Mouse (Mus musculus) cerebellum, postnatal 14 days (tissue): ENCODE results near the gene Il5.

Source experiments
- DNase-seq, 2 experiments: peaks; one replicate each; pipeline ENCODE4 v3.0.0; 2021; ENCODE audit warnings: mixed read lengths in 2 of 2

Gene Il5

GRCm38 (mm10) chr11:53720715-53721114 is at the start of gene Il5:
TSS of gene Il5 (plus strand) at chr11:53720794.
- no peak for DNase-seq

GRCm38 (mm10) chr11:53671414-53671813 is 49.2 kb upstream of the Il5 start:
- no peak for DNase-seq

- DNase-seq: no peak
Measured at GRCm38 (mm10) chr11:53680141-53680540, 40.5 kb upstream of the Il5 start.

- no peak for DNase-seq
Measured at GRCm38 (mm10) chr11:53681686-53682085, 38.9 kb upstream of the Il5 start.

GRCm38 (mm10) chr11:53682170-53682569 is 38.4 kb upstream of the Il5 start:
- no peak for DNase-seq

DNA sequence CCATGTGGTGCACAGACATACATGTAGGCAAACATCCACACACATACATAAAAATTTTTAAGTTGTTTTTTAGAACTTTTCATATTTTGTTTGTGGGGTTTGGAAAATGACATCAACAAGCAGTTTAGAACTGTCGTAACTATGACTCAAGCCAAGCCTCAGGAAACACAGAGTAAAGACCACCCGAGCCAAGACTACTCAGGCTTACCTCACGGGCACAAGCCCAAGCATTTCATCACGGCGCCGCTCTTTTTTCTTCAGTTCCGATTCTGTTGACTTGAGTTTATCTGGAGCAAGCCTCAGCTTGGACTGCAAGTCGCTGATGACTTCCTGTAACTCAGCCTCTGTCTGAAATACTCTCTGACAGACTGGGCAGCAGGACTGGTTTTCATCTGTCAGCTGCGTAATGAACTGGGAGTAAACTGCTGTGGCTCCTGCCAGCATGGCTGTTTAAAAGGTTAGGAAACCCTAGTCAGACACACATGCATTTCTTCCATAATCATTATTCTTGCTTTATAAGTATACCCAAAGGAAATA is 37.5 kb upstream of the Il5 start:
- DNase-seq: no peak

- peak in 1 of 2 experiments; percentile 14 for DNase-seq
Measured at GRCm38 (mm10) chr11:53691979-53692378, 28.6 kb upstream of the Il5 start.

GRCm38 (mm10) chr11:53698521-53698920 is 22.1 kb upstream of the Il5 start:
- no peak for DNase-seq

DNA sequence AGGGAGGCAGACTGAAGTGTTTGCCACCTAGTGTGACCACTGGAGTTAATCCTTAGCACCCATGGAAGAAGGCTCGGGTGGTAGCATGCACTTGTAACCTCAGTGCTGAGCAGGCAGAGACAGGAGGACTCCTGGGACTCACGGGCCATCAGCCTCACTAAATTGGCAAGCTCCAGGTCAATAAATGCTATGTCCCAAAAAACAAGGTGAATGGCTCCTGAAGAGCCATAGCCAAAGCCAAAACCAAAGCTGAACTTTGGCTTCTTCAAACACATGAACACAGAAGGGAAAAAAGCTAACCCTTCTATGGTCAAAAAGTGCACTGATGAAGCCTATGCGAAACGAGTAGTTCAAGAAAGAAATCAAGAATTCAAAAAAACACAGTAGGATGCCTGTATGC is 21.2 kb upstream of the Il5 start:
- DNase-seq: no peak

DNA sequence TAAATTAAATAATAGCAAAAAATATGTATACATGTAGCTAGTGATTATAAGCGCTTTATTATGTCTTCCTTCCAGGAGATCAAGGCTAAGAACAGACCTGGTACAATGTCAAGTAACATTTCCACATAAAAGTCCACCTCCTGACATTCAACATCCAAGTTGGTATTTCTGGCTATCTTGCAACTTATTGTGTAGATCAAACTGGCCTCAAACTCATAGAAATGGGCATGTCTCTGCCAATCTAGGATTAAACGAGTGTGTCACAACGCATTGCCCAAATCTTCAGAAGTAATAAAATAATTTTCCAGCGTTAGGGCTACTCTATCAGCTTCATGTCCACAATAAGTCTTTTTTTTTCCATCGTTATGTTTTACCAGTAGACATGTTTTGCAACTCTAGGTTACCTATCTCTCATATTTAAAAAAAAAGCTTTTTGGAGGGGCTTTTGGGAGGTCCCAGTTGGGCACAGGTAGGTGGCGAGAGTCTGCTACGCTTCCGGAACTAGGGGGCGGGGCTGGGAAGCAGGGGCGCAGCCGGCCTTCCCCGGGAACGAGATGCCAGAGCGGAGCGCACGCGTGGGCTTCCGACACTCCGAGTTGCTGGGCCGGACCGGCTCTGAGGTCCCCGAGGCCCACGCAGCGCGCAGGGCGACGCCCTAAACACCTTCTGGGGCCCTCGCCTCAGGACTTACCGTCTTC is 14.2 kb upstream of the Il5 start:
- peak; percentile 35 to 48 for DNase-seq

DNA sequence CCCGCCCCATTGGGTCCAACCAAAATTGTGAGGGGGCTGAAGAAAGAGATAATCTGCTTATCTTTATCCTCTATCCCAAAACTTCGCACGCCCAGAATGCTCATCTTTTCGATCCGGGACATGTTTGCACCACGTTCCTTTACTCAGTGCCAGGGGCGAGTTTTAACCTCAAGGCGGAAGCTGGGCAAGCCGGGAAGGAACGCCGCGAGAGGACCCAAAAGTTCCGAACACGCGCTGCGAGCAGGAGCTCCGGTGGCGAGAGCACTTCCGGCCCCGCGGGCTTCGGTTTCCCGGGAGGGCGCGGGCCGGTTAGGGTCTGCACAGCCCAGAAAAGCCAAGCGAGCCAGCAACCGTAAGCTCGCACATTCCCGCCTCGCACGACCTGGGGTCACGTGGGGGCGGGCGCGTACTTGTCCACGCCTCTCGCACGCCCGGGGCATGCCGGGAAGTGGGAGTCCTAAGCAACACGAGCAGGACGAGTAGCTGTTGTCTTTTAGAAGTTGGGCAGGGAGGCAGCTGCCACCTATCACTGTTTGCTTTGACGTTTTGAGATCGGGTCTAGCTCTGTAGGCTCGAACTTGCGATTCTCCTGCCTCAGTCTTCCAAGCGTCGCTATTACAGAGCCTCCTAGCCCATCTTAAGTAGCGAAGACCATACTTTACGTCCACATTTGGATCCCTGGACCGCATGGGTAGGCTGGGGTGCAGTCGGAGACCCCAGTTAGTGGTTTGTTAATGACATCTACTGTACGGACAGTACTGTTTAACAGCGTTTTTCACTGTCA is 13.5 kb upstream of the Il5 start, which contains the start of gene Rad50:
Rad50 (minus strand) TSS at position 386 of the 784 bp plus-strand sequence.
- DNase-seq: peak; percentile 88 to 91

DNA sequence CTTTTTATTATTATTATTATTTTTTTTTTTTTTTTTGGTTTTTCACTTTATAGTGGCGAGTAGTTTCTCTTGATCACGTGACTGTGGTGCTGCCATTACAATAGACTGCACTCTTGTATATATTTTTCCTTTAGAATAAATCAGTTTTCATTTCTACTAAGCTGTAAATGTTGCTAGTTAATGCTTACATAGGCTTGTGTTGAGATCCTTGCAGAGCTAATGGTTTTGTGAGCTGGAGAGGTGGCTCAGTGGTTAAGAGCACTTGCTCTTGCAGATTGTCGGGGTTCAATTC is 12.9 kb upstream of the Il5 start:
- DNase-seq: no peak

DNA sequence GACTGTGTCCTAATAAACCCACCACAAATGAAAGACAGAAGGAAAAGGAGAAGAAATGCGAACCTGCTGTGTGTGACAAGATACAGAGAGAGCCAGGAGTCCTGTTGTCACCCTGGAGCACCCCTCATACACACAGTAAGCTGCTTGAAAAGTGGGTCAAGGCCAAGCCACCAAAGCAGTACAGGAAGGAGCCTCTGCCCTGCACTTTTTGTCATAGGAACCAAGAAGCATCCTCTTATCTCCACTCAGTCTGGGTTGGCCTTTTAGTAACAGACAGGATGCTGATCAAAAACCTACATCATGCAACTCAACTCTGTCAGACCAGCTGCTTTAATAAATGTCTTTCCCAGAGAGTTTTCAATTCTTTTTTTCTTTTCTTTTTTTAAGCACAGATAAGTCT is 893 bp upstream of the Il5 start:
- no peak for DNase-seq

- no peak for DNase-seq
Measured at GRCm38 (mm10) chr11:53731457-53731856, 10.9 kb downstream of the Il5 start.

- DNase-seq: no peak
Measured at GRCm38 (mm10) chr11:53732244-53732643, 11.7 kb downstream of the Il5 start.

DNA sequence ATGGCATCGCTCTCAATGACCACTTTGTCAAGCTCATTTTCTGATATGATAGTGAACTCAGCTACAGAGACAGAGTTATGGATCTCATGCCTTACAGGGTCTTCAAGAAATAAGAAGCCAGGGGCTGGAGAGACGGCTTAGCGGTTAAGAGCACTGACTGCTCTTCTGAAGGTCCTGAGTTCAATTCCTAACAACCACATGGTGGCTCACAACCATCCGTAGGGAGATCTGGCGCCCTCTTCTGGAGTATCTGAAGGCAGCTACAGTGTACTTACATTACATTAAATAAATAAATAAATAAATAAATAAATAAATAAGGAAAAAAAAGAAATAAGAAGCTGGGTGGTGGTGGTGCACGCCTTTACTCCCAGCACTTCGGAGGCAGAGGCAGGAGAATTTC is 13.2 kb downstream of the Il5 start:
- no peak for DNase-seq

GRCm38 (mm10) chr11:53734431-53734830 is 13.8 kb downstream of the Il5 start:
- no peak for DNase-seq

- no peak for DNase-seq
Measured at GRCm38 (mm10) chr11:53734970-53735681, 14.5 kb downstream of the Il5 start.

GRCm38 (mm10) chr11:53735682-53736245 is 15.2 kb downstream of the Il5 start:
- DNase-seq: peak; percentile 78 to 79

- peak; percentile 76 to 83 for DNase-seq
Measured at GRCm38 (mm10) chr11:53736771-53737572, 16.4 kb downstream of the Il5 start.

DNA sequence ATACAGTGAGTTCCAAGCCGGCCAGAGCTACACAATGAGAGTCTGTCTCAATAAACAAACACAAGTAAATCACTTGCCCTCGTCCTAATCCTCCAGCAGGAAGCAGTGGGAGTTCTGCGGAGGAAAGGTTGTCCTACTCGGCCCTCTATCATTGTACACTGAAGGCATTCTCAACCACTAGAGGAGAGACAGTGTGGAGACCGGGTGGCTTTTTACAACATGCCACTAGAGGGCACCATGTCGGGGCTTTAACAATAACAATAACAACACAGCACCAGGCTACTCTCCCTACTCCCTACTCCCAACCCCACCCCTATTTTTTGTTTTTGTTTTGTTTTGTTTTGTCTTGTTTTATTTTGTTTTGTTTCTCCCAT is 17.0 kb downstream of the Il5 start:
- DNase-seq: peak; percentile 68

DNA sequence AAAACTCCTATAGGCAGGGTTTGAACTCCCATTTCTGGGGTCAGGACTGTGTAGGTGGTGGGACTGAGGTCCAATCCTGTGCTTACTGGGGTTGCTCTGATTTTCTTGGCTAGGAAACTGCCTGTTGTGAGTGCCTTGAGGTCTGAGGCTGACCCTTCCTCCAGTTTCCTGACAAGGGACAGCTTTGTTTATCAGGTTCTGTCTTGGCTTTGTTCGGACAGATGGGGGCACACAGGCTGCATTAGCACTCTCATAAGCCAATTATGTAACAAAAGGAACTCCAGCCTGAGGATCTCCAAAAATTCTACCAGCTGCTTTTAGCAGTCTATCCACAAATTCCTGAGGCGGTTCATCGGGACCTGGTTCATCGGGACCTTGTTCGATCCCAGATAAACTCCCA is 21.8 kb downstream of the Il5 start:
- DNase-seq: no peak
